Mouse (Mus musculus) erythroblast, adult 5-6 weeks (primary cell): ENCODE data around the gene Slc39a3. TPM values are rescaled to one million over a fixed set of nuclear protein-coding genes. Genes with fewer than 3 reads are reported as not detected.
"Not testable (repeated sequence)": the region's sequence is repeated elsewhere in the genome, so short reads cannot be mapped to it uniquely, and the experiment has no call there.

Experiments
- ATAC-seq: replicated peaks from 2 replicates; pipeline ENCODE4 v1.8.0; 2016; ENCODE audit warnings: moderate number of reproducible peaks, mild to moderate bottlenecking, moderate TSS enrichment, inconsistent platforms; ENCODE audit not compliant: poor library complexity, low FRiP score, severe bottlenecking
- total RNA-seq, 2 experiments: library from RNA; stranded (forward) in 1 of 2; stranded (reverse) in 1 of 2; fragments of 150-400 nt in 1 of 2; fragments of 200-764, 138-1000 nt in 1 of 2; gene quantifications; 2 replicates each; pipeline versions ENCODE4 v1.2.3 to v1.2.4; 2015 to 2017; ENCODE audit warnings: low replicate concordance in 2 of 2

The Slc39a3 gene
- total RNA-seq, 2 experiments from 2014 or later = 2.1 to 2.7 TPM

- ATAC-seq = peak; percentile 72
These were observed 22.5 kb downstream of the Slc39a3 start, which contains the start of gene Gng7 for GRCm38 (mm10) chr10:81014393-81015384. Gng7 (minus strand) TSS chr10:81014945.

- no peak for ATAC-seq
These were observed 26.4 kb downstream of the Slc39a3 start for GRCm38 (mm10) chr10:81010851-81011250.

- ATAC-seq = no peak
These were observed 30.0 kb downstream of the Slc39a3 start for GRCm38 (mm10) chr10:81007240-81007639.

- ATAC-seq = no peak
These were observed 31.1 kb downstream of the Slc39a3 start for GRCm38 (mm10) chr10:81006005-81006677.

- no peak for ATAC-seq
These were observed 36.1 kb downstream of the Slc39a3 start for GRCm38 (mm10) chr10:81001161-81001560.

GRCm38 (mm10) chr10:81000197-81001062, 36.8 kb downstream of the Slc39a3 start:
- no peak for ATAC-seq

GRCm38 (mm10) chr10:80999362-81000196, 37.6 kb downstream of the Slc39a3 start:
- peak; percentile 61 for ATAC-seq

GRCm38 (mm10) chr10:80998778-80999177, 38.4 kb downstream of the Slc39a3 start:
- ATAC-seq = no peak

GRCm38 (mm10) chr10:80998021-80998420, 39.2 kb downstream of the Slc39a3 start:
- no peak for ATAC-seq

GRCm38 (mm10) chr10:80997332-80997731, 39.9 kb downstream of the Slc39a3 start:
- ATAC-seq = no peak

GRCm38 (mm10) chr10:80996501-80996900, 40.7 kb downstream of the Slc39a3 start:
- ATAC-seq = no peak

- peak; percentile 56 for ATAC-seq
These were observed 42.1 kb downstream of the Slc39a3 start for GRCm38 (mm10) chr10:80995091-80995632.

GRCm38 (mm10) chr10:80994621-80995020, 42.6 kb downstream of the Slc39a3 start:
- no peak for ATAC-seq

GRCm38 (mm10) chr10:80993276-80993675, 44.0 kb downstream of the Slc39a3 start:
- no peak for ATAC-seq

- ATAC-seq = no peak
These were observed 45.3 kb downstream of the Slc39a3 start for GRCm38 (mm10) chr10:80991945-80992344.

GRCm38 (mm10) chr10:80991007-80991406, 46.2 kb downstream of the Slc39a3 start:
- ATAC-seq = no peak

GRCm38 (mm10) chr10:80990406-80990805, 46.8 kb downstream of the Slc39a3 start:
- ATAC-seq = no peak

- not testable (repeated sequence) for ATAC-seq
These were observed 47.4 kb downstream of the Slc39a3 start for GRCm38 (mm10) chr10:80989854-80990253.

GRCm38 (mm10) chr10:80989446-80989845, 47.8 kb downstream of the Slc39a3 start:
- no peak for ATAC-seq
